Mouse (Mus musculus) liver, embryonic 14.5 days (tissue): ENCODE measurements around the gene Filip1l. TPM values are rescaled to one million over a fixed set of nuclear protein-coding genes. Genes with fewer than 3 reads are reported as not detected.

Experiments
- ATAC-seq: fragments of 200-750 bp; cut with Nextera tagmentation; 2 replicates; pipeline ENCODE4 v1.8.0; 2017; ENCODE audit warnings: moderate number of reproducible peaks, mild to moderate bottlenecking, moderate library complexity; ENCODE audit not compliant: insufficient read depth
- DNase-seq, 3 experiments: peaks; one replicate each; pipeline ENCODE4 v3.0.0-alpha.2; 2012 to 2013; ENCODE audit warnings: low read depth in 3 of 3, low spot score in 3 of 3
- H3K27ac ChIP-seq: fragments of 300-500 bp; sonication (generic); 2 replicates; pipeline ENCODE4 v1.5.1; 2014; ENCODE audit warnings: moderate library complexity, mild to moderate bottlenecking, control low read depth, inconsistent platforms
- H3K27me3 ChIP-seq: fragments of 300-500 bp; sonication (generic); 2 replicates; pipeline ENCODE4 v1.6.1; 2014; ENCODE audit warnings: mild to moderate bottlenecking, low read length, moderate library complexity; ENCODE audit not compliant: control insufficient read depth, insufficient read depth
- H3K36me3 ChIP-seq: fragments of 300-500 bp; sonication (generic); replicated peaks from 2 replicates; pipeline ENCODE4 v1.6.1; 2014; ENCODE audit warnings: low read depth; ENCODE audit not compliant: control insufficient read depth, insufficient read depth
- H3K4me1 ChIP-seq, 2 experiments: fragments of 200-500 bp in 1 of 2; fragments of 300-500 bp in 1 of 2; sonication (generic) in 1 of 2; replicated peaks; 2 replicates each; pipeline ENCODE4 v1.6.1; 2012 to 2014; ENCODE audit warnings: antibody characterized with exemption in 1 of 2, inconsistent platforms in 1 of 2, low read length in 1 of 2; ENCODE audit not compliant: control insufficient read depth in 2 of 2, insufficient read depth in 2 of 2
- H3K4me2 ChIP-seq: fragments of 300-500 bp; sonication (generic); 2 replicates; pipeline ENCODE4 v1.6.1; 2014; ENCODE audit warnings: low read depth, mild to moderate bottlenecking, control low read depth, moderate library complexity
- H3K4me3 ChIP-seq, 2 experiments: fragments of 200-500 bp in 1 of 2; fragments of 300-500 bp in 1 of 2; sonication (generic) in 1 of 2; 2 replicates each; pipeline ENCODE4 v1.5.1; 2012 to 2014; ENCODE audit warnings: low read depth in 2 of 2, low read length in 2 of 2, mild to moderate bottlenecking in 2 of 2, control low read depth in 1 of 2, inconsistent platforms in 1 of 2, moderate library complexity in 1 of 2; ENCODE audit not compliant: insufficient read depth in 1 of 2
- H3K9ac ChIP-seq: fragments of 300-500 bp; sonication (generic); replicated peaks from 2 replicates; pipeline ENCODE4 v1.6.1; 2014; ENCODE audit warnings: mild to moderate bottlenecking, control low read depth, moderate library complexity
- H3K9me3 ChIP-seq: fragments of 300-500 bp; sonication (generic); 2 replicates; pipeline ENCODE4 v1.6.1; 2016; ENCODE audit warnings: low read length, mixed read lengths; ENCODE audit not compliant: control insufficient read depth
- CTCF ChIP-seq: IDR thresholded peaks from 2 replicates; pipeline ENCODE4 v1.5.1; 2016; ENCODE audit warnings: antibody characterized with exemption, low read depth, control low read depth
- EP300 ChIP-seq: IDR thresholded peaks from 2 replicates; pipeline ENCODE4 v1.6.1; 2016; ENCODE audit warnings: antibody characterized with exemption, low read depth
- WGBS: fragments of 180-500 bp; shearing (Covaris S2); extraction: QIAGEN DNeasy Blood & Tissue Kit; methylation state at CpG from one replicate; pipeline ENCODE4 v1.1.7; 2014; ENCODE audit not compliant: insufficient replicate concordance; 5-methylcytosine and 5-hydroxymethylcytosine counted together
- polyA plus RNA-seq, 2 experiments: library from polyadenylated mRNA; depleted of rRNA in 1 of 2; stranded (reverse) in 1 of 2; unstranded in 1 of 2; fragments of >200 nt; fragmentation: Nextera tagmentation in 1 of 2; extraction: Ambion mirVana in 1 of 2; gene quantifications; 2 replicates each; pipeline versions ENCODE4 v1.2.1 to v1.2.3; 2012 to 2014

Filip1l gene
- polyA plus RNA-seq, 2 experiments = 2.1 to 3.3 TPM

DNA sequence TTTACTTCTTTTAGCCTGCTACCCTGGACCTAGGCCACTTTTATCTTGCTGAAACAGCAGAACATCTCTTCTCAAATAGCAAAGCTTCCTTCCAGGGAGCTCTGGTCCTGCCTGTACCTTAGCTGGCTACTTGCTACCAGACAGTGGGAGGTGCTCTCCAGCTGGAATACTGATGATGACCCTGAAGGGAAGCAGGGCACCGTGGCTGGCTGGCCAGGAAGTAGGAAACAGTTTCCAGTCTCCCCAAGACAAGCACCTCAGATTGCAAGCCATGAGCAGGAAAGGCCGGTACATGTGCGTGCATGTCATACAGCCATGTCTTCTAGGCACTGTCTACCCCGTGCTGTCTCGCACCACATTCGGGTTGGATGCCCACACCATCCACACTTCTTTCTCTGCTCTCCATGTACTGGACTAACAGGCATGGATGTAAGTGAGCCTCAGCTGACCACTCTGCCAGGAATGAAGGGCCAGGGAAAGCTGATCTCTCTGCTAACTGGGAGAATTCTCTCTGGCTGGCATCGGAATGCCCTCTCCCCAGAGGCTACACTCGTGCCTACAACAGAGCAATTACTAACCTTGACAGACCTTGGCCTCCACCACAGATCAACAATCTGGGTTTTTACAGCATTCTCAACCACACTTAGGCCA is 17.1 kb downstream of the Filip1l start:
- H3K4me1 ChIP-seq = no peaks in the 10 kb centered on the region; a peak in 1 of 4 replicates
- DNase-seq (no peak), ATAC-seq (no peak)
- no peaks in the 10 kb centered on the region for H3K27me3 ChIP-seq
- 63% methylated on average over 8 of the region's 8 CpGs for WGBS
- no peaks in the 10 kb centered on the region for H3K9me3 ChIP-seq
- no peak overlapping the region for H3K4me3 ChIP-seq
- TF ChIP-seq CTCF (no peak), EP300 (no peak)
- no peak overlapping the region for H3K9ac ChIP-seq
- H3K27ac ChIP-seq = no peak overlapping the region
- no peak overlapping the region for H3K4me2 ChIP-seq
- no peaks in the 10 kb centered on the region for H3K36me3 ChIP-seq

DNA sequence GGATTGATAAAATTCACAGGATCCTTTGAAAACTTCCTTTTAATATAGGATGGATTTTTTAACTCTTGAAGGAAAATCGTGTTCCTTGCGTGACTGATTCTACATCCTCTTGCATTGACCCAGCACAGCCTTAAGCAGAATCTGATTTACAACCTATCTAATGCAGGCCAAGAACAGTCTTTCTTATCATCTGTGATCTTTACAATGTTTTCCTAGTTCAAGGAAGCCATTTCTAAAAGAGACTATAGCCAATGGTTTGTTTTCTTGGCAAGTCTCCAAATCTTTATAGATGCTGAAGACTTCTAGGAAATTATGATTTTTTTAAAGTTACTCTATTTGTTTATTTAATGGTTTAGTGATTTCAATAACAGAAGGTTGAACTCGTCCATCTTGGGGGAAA is 19.3 kb downstream of the Filip1l start:
- ATAC-seq (no peak), DNase-seq (no peak)
- H3K27ac ChIP-seq = no peak overlapping the region
- no peaks in the 10 kb centered on the region for H3K36me3 ChIP-seq
- no peak for TF ChIP-seq EP300
- no peak for TF ChIP-seq CTCF
- H3K9me3 ChIP-seq = no peaks in the 10 kb centered on the region
- no peak overlapping the region for H3K4me3 ChIP-seq
- no peak overlapping the region for H3K4me2 ChIP-seq
- no peak overlapping the region for H3K9ac ChIP-seq
- no peaks in the 10 kb centered on the region for H3K27me3 ChIP-seq
- WGBS = 70% methylated on average over 3 of the region's 3 CpGs
- H3K4me1 ChIP-seq = no peaks in the 10 kb centered on the region

DNA sequence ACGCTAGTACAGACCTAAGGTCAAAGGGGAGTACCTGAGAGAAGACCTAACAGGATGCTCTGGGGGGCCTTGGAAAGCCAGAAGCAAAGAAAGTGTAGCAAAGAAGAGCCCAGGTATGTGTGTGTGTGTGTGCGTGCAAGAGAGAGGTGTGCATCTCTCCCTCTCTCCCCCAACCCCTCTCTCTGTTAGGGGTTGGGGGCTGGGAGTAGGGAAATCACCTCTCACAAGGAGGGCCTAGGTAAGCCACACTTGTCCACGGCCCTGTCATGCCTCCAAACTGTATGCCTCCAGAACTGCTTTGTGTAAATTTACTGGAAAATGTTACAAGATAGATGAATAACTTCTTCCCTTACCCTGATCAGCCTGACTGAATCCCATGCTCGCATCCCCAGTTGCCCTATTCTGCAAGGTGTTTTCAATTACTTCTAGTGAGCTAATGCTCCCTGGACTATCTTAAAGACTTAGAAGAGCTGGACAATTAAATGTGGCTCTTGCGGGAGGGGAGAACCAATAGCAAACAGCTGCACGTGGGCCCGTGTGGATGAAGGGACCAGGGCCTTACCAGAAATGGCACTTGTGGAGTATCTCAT is 22.4 kb downstream of the Filip1l start:
- H3K9me3 ChIP-seq = no peaks in the 10 kb centered on the region
- H3K4me3 ChIP-seq = no peak overlapping the region
- TF ChIP-seq EP300 = no peak
- TF ChIP-seq CTCF = no peak
- no peak overlapping the region for H3K4me2 ChIP-seq
- H3K27ac ChIP-seq = no peak overlapping the region
- no peak for ATAC-seq
- no peak for DNase-seq
- WGBS = 70% methylated on average over 7 of the region's 7 CpGs
- H3K9ac ChIP-seq = no peak overlapping the region
- no peaks in the 10 kb centered on the region for H3K27me3 ChIP-seq
- H3K36me3 ChIP-seq = no peaks in the 10 kb centered on the region
- no peaks in the 10 kb centered on the region for H3K4me1 ChIP-seq

DNA sequence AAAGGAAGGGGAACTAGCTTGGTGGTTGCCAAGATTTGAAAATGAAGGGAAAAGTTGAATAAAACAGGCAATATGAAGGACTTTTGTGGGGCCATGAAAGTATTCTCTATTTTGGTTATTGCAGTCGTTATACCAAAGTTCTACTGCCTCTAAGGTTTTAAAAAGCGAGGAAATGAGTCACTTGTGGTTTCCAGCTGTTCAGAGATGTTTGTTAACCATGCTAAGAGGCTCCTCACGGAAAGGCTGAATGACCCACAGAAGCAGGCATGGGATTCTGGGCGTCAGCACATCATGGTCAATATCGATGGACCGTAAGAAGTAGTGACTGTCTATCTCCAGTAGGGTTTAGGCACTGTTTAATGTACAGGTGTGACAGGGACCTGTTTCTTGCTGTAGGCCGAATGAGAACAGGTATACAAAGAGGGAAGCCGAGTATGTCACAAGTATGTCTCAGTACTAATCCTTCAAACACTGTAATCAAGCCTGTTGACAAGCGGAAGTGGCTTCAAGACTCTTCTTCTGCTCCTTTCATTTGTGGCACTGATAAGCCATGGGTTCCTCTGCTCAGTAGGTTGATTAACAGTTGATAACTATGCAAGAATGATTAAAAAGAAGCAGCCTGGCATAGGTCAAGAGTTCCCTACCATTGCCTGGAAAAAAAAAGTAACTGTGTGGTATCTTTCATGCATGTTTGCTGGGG is 25.9 kb downstream of the Filip1l start:
- ATAC-seq (no peak), DNase-seq (no peak)
- no peaks in the 10 kb centered on the region for H3K9me3 ChIP-seq
- no peak overlapping the region for H3K4me3 ChIP-seq
- H3K27me3 ChIP-seq = no peaks in the 10 kb centered on the region
- TF ChIP-seq EP300 (no peak), CTCF (no peak)
- no peaks in the 10 kb centered on the region for H3K4me1 ChIP-seq
- H3K27ac ChIP-seq = no peak overlapping the region
- no peak overlapping the region for H3K4me2 ChIP-seq
- H3K36me3 ChIP-seq = no peaks in the 10 kb centered on the region
- WGBS = 51% methylated on average over 9 of the region's 9 CpGs
- no peak overlapping the region for H3K9ac ChIP-seq

DNA sequence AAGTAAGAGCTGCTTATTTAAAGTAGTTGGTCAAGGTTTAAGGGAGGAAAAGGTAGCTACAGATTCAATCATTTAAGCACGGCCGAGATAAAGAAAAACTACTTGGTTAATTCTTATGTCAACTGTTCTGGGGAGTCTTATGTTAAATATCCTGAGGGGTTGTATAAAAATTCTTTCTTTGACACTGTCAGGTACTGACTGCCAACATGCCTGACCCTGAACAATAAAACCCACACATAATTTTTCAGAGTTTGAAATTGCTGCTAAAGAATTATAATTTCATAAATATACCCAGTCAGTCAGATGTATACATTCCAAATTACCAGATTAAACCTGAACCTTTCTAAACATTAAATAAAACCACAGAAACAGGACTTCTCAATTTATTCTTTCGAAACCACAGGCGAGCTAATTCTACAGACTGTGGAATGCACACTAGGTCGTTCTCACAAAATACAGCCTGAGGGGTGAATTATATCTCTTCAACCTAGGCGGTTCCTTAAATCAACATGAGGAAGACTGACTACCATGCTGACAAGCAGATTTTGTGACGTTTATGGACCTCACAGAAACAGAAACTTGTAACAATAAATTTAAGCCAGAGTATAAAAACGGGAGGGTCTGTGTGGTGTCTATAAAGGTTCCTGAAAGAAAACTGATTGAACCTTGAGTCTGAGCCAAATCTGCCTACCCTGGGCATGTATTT is 30.5 kb downstream of the Filip1l start:
- Histone ChIP-seq H3K4me2 (no peak overlapping the region), H3K4me3 (no peak overlapping the region), H3K4me1 (no peaks in the 10 kb centered on the region), H3K27me3 (no peaks in the 10 kb centered on the region), H3K9me3 (no peaks in the 10 kb centered on the region), H3K9ac (no peak overlapping the region), H3K36me3 (no peaks in the 10 kb centered on the region), H3K27ac (no peak overlapping the region)
- no peak for ATAC-seq
- WGBS = 61% methylated on average over 8 of the region's 8 CpGs
- DNase-seq = no peak
- no peak for TF ChIP-seq CTCF
- TF ChIP-seq EP300 = no peak
